Comparison of ENCODE assay signal across 26 mouse cellular contexts in genomic region chr10:59707595-59707994, GRCm38 (mm10). TPM values are rescaled to one million over a fixed set of nuclear protein-coding genes. Genes with fewer than 3 reads are reported as not detected.
A peak's percentile ranks its signal among the peaks of the same experiment; 100 is the strongest.
DNase-seq lines count a peak whose midpoint lies in the region; ATAC-seq and TF ChIP-seq lines count a peak whose summit lies in the region.
"Had no signal": no experiment of that assay in that cellular context is flagged by ENCODE, and none has a peak within 500 bp of the region (broad histone marks: within the 10 kb centered on the region; RNA-seq: fewer than 3 reads in every experiment).

No protein-coding gene starts in this region.

- no peak for TF ChIP-seq POLR2A in MEL (IDR thresholded peaks at IDR 0.05; ENCODE audit: control insufficient read depth in 1 of 2, insufficient read depth in 1 of 2, low read depth in 1 of 2, low read length in 2 of 2, poor library complexity in 1 of 2)

- H3K36me3 ChIP-seq in MEL (ENCODE audit: control insufficient read depth in 1 of 2, insufficient read depth in 2 of 2, low read length in 2 of 2) = peaks cover 0 to 8% of the 10 kb centered on the region in 2 experiments; a peak in 1 of 4 replicates

- H3K27ac ChIP-seq in MEL (ENCODE audit: control insufficient read depth, low read depth, low read length) = no peak overlapping the region
- H3K27ac ChIP-seq: forebrain, embryonic 10.5 days; gastrocnemius, adult 2 months; hindbrain, embryonic 10.5 days; hindbrain, embryonic 13.5 days had no signal

- TF ChIP-seq RAD21 in MEL (IDR thresholded peaks at IDR 0.05; ENCODE audit: low read depth, low read length) = no peak

- no peak for TF ChIP-seq EP300 in MEL (IDR thresholded peaks at IDR 0.05; ENCODE audit: low read depth in 1 of 2, low read length in 2 of 2)

- H3K4me1 ChIP-seq in MEL (ENCODE audit: control insufficient read depth in 1 of 2, insufficient read depth in 2 of 2, low read length in 2 of 2) = peaks cover 2 to 5% of the 10 kb centered on the region in 2 experiments

- H3K9ac ChIP-seq in MEL (ENCODE audit: control insufficient read depth, low read depth, low read length, poor library complexity, severe bottlenecking) = no peak overlapping the region
- H3K9ac ChIP-seq: forebrain, postnatal 0 days; hindbrain, embryonic 13.5 days had no signal

- H3K4me3 ChIP-seq in MEL (ENCODE audit: control insufficient read depth in 1 of 2, insufficient read depth in 1 of 2, low read depth in 2 of 2, low read length in 2 of 2) = no peak overlapping the region
- H3K4me3 ChIP-seq: forebrain, embryonic 10.5 days; gastrocnemius, adult 2 months; hindbrain, embryonic 10.5 days; hindbrain, embryonic 13.5 days had no signal

- no peak for TF ChIP-seq CTCF in MEL (IDR thresholded peaks at IDR 0.05 in 2 of 3, conservative IDR thresholded peaks at IDR 0.05 in 1 of 3; ENCODE audit: control insufficient read depth in 1 of 3, insufficient read depth in 1 of 3, low read depth in 2 of 3, low read length in 3 of 3, poor library complexity in 1 of 3, severe bottlenecking in 1 of 3)

- H3K79me2 ChIP-seq in MEL (ENCODE audit: control insufficient read depth, insufficient read depth, low read length, poor library complexity) = peaks cover 3% of the 10 kb centered on the region

- ATAC-seq in CD4-positive, CD25-positive, alpha-beta regulatory T cell, adult 4 months = no peak
- ATAC-seq: forebrain, embryonic 14.5 days; forebrain, postnatal 0 days; hindbrain, embryonic 16.5 days; inflammation-experienced regulatory T-cells, adult 6 months; intestine, embryonic 16.5 days had no signal

- peak; percentile 28 for DNase-seq in CD4-positive, CD25-positive, alpha-beta regulatory T cell, adult 2 months (ENCODE audit: low read depth, low spot score)
- peak; percentile 39 for DNase-seq in CD4-positive helper T cell, adult 2 months (ENCODE audit: low read depth, low spot score)
- DNase-seq in MEL (ENCODE audit: low read depth, low spot score) = peak; percentile 13
- peak; percentile 58 for DNase-seq in induced T-regulatory cell, adult 2 months (ENCODE audit: low read depth)
- DNase-seq in ovary, postnatal 36 days (ENCODE audit: low spot score) = no peak
- DNase-seq in cerebellum, postnatal 36 days = no peak
- DNase-seq in testis, postnatal 14 days (ENCODE audit: low spot score) = no peak
- DNase-seq: adrenal gland, adult 2 months; adrenal gland, postnatal 14 days; cerebellum, adult 2 months; cerebellum, postnatal 10 days; forebrain, postnatal 0 days; gastrocnemius, adult 2 months; gastrocnemius, postnatal 14 days; heart, adult 11 months; heart, postnatal 36 days; kidney, adult 18-20 months had no signal

- no peaks in the 10 kb centered on the region for H3K9me3 ChIP-seq in MEL (replicated peaks; ENCODE audit: insufficient read depth, low read length)
- H3K9me3 ChIP-seq: forebrain, embryonic 10.5 days; G1E; hindbrain, embryonic 13.5 days had no signal

- H3K27me3 ChIP-seq in MEL (ENCODE audit: control insufficient read depth in 1 of 2, insufficient read depth in 2 of 2, low read length in 2 of 2) = no peaks in the 10 kb centered on the region
- H3K27me3 ChIP-seq: hindbrain, embryonic 13.5 days had no signal

TF ChIP-seq in MEL, 35 proteins besides CTCF, POLR2A, EP300 and RAD21:
- TF ChIP-seq MAFK (IDR thresholded peaks at IDR 0.05; ENCODE audit: borderline replicate concordance, low read depth, low read length) (peak; percentile 92), POLR2AphosphoS5 (IDR thresholded peaks at IDR 0.05; ENCODE audit: borderline replicate concordance, low read depth, low read length) (no peak)
TF ChIP-seq in MEL: peak in this region for 1.

RNA-seq across cellular contexts. Expression of gene Micu1, which starts 5.3 kb away (rescaled TPM):
- polyA plus RNA-seq in CD4-positive, CD25-positive, alpha-beta regulatory T cell, adult 4 months (2017; shearing (Covaris generic)) = 10 to 100 TPM; 47.1 to 78.3 TPM
- total RNA-seq in MEL (2012; rRNA removed) = 16.9 and 18.0 TPM in 2 replicates
- 10 to 100 TPM in 1 of 2 experiments, not detected in 1; 26.8 TPM for polyA plus RNA-seq in MEL (2012; ENCODE audit: insufficient read depth in 1 of 2, insufficient read length in 2 of 2, low read depth in 1 of 2, low replicate concordance in 2 of 2, missing spikeins in 1 of 2)

Comparison
In these comparisons a context has a peak if more than half of its experiments do, and no peak if none do; other contexts are left out.
1. DNase-seq: peak in CD4-positive, CD25-positive, alpha-beta regulatory T cell, adult 2 months (single experiment), CD4-positive helper T cell, adult 2 months (single experiment), MEL (single experiment) and induced T-regulatory cell, adult 2 months (single experiment); none in ovary, postnatal 36 days (single experiment), cerebellum, postnatal 36 days (0 of 2) and testis, postnatal 14 days (single experiment).